16 mouse cellular contexts compared by ENCODE assay signal in genomic region chr2:125975808-125976345, GRCm38 (mm10). TPM values are rescaled to one million over a fixed set of nuclear protein-coding genes. Genes with fewer than 3 reads are reported as not detected.
A peak's percentile ranks its signal among the peaks of the same experiment; 100 is the strongest.
DNase-seq lines count a peak whose midpoint lies in the region; ATAC-seq lines count a peak whose summit lies in the region.
"Had no signal": no experiment of that assay in that cellular context is flagged by ENCODE, and none has a peak within 500 bp of the region (broad histone marks: within the 10 kb centered on the region; RNA-seq: fewer than 3 reads in every experiment).

No protein-coding gene starts in this region.

- no peak overlapping the region for H3K4me2 ChIP-seq in kidney, embryonic 16.5 days (replicated peaks; ENCODE audit: low read depth, low read length)
- H3K4me2 ChIP-seq in limb, embryonic 11.5 days (ENCODE audit: low read depth, severe bottlenecking) = no peak overlapping the region
- H3K4me2 ChIP-seq in midbrain, embryonic 15.5 days = no peak overlapping the region
- H3K4me2 ChIP-seq: liver, embryonic 13.5 days had no signal

- peaks cover 14% of the 10 kb centered on the region for H3K4me1 ChIP-seq in kidney, embryonic 16.5 days (ENCODE audit: insufficient read depth, low read length)
- 0 out of 2 replicates have a peak, but pooled peaks cover 5% of the 10 kb centered on the region for H3K4me1 ChIP-seq in limb, embryonic 11.5 days (ENCODE audit: control insufficient read depth, insufficient read depth, low read length)
- H3K4me1 ChIP-seq in midbrain, embryonic 15.5 days = no peaks in the 10 kb centered on the region
- H3K4me1 ChIP-seq: liver, embryonic 13.5 days had no signal

- H3K9me3 ChIP-seq in kidney, embryonic 16.5 days (ENCODE audit: low read length) = no peaks in the 10 kb centered on the region
- no peaks in the 10 kb centered on the region for H3K9me3 ChIP-seq in limb, embryonic 11.5 days (ENCODE audit: control insufficient read depth, low read length)
- H3K9me3 ChIP-seq in midbrain, embryonic 15.5 days = no peaks in the 10 kb centered on the region
- H3K9me3 ChIP-seq: liver, embryonic 13.5 days had no signal

- 0 out of 2 replicates have a peak, but pooled peaks have one; percentile 35 for ATAC-seq in kidney, embryonic 16.5 days (ENCODE audit: low FRiP score, low TSS enrichment)
- ATAC-seq in limb, embryonic 11.5 days (ENCODE audit: insufficient number of reproducible peaks, low FRiP score, low TSS enrichment, low read depth) = 0 out of 2 replicates have a peak, but pooled peaks have one; percentile 31
- ATAC-seq in midbrain, embryonic 15.5 days (replicated peaks) = no peak
- ATAC-seq: hindbrain, embryonic 16.5 days had no signal

- no peak overlapping the region for H3K9ac ChIP-seq in kidney, embryonic 16.5 days (replicated peaks; ENCODE audit: low read length)
- no peak overlapping the region for H3K9ac ChIP-seq in limb, embryonic 11.5 days (ENCODE audit: low read length)
- H3K9ac ChIP-seq in midbrain, embryonic 15.5 days = no peak overlapping the region
- H3K9ac ChIP-seq: liver, embryonic 13.5 days had no signal

- no peak overlapping the region for H3K27ac ChIP-seq in kidney, embryonic 16.5 days (ENCODE audit: low read length)
- no peak overlapping the region for H3K27ac ChIP-seq in limb, embryonic 11.5 days (replicated peaks; ENCODE audit: low read depth, low read length)
- no peak overlapping the region for H3K27ac ChIP-seq in midbrain, embryonic 15.5 days
- H3K27ac ChIP-seq: liver, embryonic 13.5 days had no signal

- H3K36me3 ChIP-seq in kidney, embryonic 16.5 days (ENCODE audit: insufficient read depth, low read length) = peaks cover 12% of the 10 kb centered on the region
- peaks cover 2% of the 10 kb centered on the region; the same call in 1 of the 2 replicates for H3K36me3 ChIP-seq in limb, embryonic 11.5 days (ENCODE audit: control insufficient read depth, insufficient read depth, low read length)
- H3K36me3 ChIP-seq in midbrain, embryonic 15.5 days (replicated peaks) = no peaks in the 10 kb centered on the region
- H3K36me3 ChIP-seq: liver, embryonic 13.5 days had no signal

- DNase-seq in kidney, adult 9 months = no peak
- DNase-seq in 416B (ENCODE audit: low read depth) = peak; percentile 56
- DNase-seq in ES-CJ7 (ENCODE audit: low read depth, low spot score) = peak; percentile 38
- peak; percentile 26 for DNase-seq in limb, embryonic 11.5 days (ENCODE audit: low spot score)
- DNase-seq in layer of hippocampus, postnatal 25 days (ENCODE audit: extremely low spot score in 1 of 2, low spot score in 1 of 2) = no peak
- DNase-seq: cerebellum, adult 11 months; heart, postnatal 10 days; liver, embryonic 13.5 days; right cerebral cortex, postnatal 4 days; thymus, adult 2 months had no signal

- H3K4me3 ChIP-seq in kidney, embryonic 16.5 days (ENCODE audit: low read length) = no peak overlapping the region
- no peak overlapping the region for H3K4me3 ChIP-seq in limb, embryonic 11.5 days (ENCODE audit: low read depth, low read length)
- H3K4me3 ChIP-seq in midbrain, embryonic 15.5 days = no peak overlapping the region
- H3K4me3 ChIP-seq: erythroblast, embryonic 14.5 days; liver, embryonic 13.5 days had no signal

- WGBS in kidney, embryonic 16.5 days = 37% methylated on average over 5 of the region's 5 CpGs
- WGBS in limb, embryonic 11.5 days = 31% methylated on average over 5 of the region's 5 CpGs
- WGBS in midbrain, embryonic 15.5 days = 87% methylated on average over 5 of the region's 5 CpGs

- H3K27me3 ChIP-seq in kidney, embryonic 16.5 days (ENCODE audit: insufficient read depth, low read length) = no peaks in the 10 kb centered on the region
- H3K27me3 ChIP-seq in limb, embryonic 11.5 days (ENCODE audit: control insufficient read depth, insufficient read depth, low read length) = no peaks in the 10 kb centered on the region
- no peaks in the 10 kb centered on the region for H3K27me3 ChIP-seq in midbrain, embryonic 15.5 days (replicated peaks)
- H3K27me3 ChIP-seq: liver, embryonic 13.5 days had no signal

RNA-seq across cellular contexts. Expression of gene Fgf7, which starts 58.6 kb away (rescaled TPM):
- 1.4 and 1.7 TPM in 2 replicates for polyA plus RNA-seq in kidney, embryonic 16.5 days (2015; fragmentation: Nextera tagmentation; extraction: Ambion mirVana)
- 0.70 and 1.8 TPM in 2 replicates for polyA plus RNA-seq in limb, embryonic 11.5 days (2014; fragmentation: Nextera tagmentation; extraction: Ambion mirVana)
- under 1 TPM; 0.52 to 0.62 TPM for total RNA-seq in layer of hippocampus, postnatal 25 days (2021)
- polyA plus RNA-seq in midbrain, embryonic 15.5 days (2015; fragmentation: Nextera tagmentation; extraction: Ambion mirVana) = 0.27 and 0.48 TPM in 2 replicates
- total RNA-seq: left cerebral cortex, postnatal 25 days; megakaryocyte-erythroid progenitor cell, adult 5-6 weeks had no signal
- polyA plus RNA-seq: erythroblast, embryonic 14.5 days had no signal

Comparison
In these comparisons a context has a peak if more than half of its experiments do, and no peak if none do; other contexts are left out.
1. DNase-seq: peak in 416B (single experiment), ES-CJ7 (single experiment) and limb, embryonic 11.5 days (single experiment); none in kidney, adult 9 months (single experiment) and layer of hippocampus, postnatal 25 days (0 of 2).